Mouse (Mus musculus) spleen, adult 2 months (tissue): ENCODE measurements at regions not wholly inside any gene's neighbourhood (a gene's known extent, or its start where the extent isn't known, plus 50 kb on each side); places are given as distances from the start of the nearest gene placed in this dataset.

Experiments
- CTCF ChIP-seq: fragments of 200-500 bp; IDR thresholded peaks from 2 replicates; pipeline ENCODE4 v1.5.1; 2011; ENCODE audit warnings: mild to moderate bottlenecking, inconsistent platforms; ENCODE audit not compliant: insufficient read depth, insufficient read length, insufficient replicate concordance; ENCODE audit errors: extremely low read depth
- POLR2A ChIP-seq: fragments of 200-500 bp; IDR thresholded peaks from 2 replicates; pipeline ENCODE4 v1.6.1; 2011; ENCODE audit warnings: low read depth, low read length, inconsistent platforms

DNA sequence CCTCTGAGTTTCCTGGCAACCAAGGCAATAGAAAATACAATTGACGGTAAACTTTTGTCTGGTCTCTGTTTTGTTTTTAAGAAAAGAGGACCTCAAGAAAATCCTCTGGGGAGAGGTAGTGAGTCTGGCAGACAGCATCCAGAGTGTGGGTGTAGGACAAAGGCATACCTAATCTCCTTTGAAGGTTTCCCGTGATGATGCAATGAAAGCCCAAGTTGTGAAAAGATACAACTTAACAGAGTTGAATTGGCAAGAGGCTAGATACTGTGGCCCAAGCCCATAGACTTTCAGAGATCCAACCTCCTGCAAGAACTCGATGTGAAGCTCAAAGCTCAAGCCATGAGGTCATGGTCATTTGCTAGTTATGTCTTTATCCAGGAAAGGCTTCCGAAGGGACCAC lies 526.4 kb upstream of the 3110018I06Rik start:
- TF ChIP-seq POLR2A (no peak), CTCF (no peak)
